Mouse (Mus musculus): ENCODE data around the gene Tmem259. TPM values are rescaled to one million over a fixed set of nuclear protein-coding genes. Genes with fewer than 3 reads are reported as not detected.
A peak's percentile ranks its signal among the peaks of the same experiment; 100 is the strongest.

Gene Tmem259
- total RNA-seq, 2 experiments from 2014 or later = 143 to 146 TPM

DNA sequence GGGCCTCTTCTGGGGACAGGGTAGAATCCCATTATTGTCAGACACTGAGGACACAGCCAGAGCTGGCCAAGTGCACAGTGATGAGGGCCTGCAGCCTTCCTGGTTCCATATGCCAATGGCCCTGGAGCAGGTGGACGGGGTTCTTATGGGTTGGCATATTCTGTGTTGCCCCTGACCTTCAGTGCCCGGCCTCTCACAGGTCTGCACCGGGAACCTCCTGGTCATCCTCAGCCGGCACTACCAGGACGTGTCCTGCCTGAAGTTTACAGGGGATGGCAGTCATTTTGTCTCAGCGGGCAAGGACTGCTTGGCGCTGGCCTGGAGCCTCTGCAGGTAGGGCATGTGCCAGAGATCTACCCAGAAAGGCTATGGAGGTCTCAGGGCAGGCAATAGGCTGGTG, 19.4 kb downstream of the Tmem259 start:
- no peak for DNase-seq

DNA sequence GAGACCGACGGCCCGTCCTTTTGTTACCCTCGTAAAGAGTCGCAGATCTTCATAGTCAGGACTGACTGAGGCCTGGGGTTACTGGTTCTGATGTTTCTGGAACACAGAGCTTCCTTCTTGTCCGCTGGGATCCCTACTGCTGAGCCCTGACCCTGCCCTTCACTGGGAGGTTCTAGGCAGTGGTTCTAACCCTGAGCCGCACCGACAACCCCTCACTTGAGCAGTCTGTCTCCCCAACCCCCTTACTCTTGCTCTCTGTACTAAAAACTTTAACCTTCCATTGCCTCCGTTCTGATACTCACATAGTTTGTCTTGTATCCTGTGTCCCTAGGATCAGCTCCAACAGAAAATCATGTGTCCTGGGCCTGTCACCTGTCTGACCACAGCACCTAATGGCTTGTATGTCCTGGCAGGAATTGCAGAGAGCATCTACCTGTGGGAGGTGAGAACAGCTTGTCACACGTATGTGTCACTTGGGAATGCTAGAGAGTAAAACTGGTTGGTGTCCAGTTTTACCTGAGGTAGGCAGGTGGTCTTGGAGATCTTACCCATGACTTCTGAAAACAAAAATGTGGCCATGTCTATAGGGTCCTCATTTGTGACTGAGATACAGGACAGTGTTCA, 23.3 kb downstream of the Tmem259 start:
- DNase-seq = no peak

DNA sequence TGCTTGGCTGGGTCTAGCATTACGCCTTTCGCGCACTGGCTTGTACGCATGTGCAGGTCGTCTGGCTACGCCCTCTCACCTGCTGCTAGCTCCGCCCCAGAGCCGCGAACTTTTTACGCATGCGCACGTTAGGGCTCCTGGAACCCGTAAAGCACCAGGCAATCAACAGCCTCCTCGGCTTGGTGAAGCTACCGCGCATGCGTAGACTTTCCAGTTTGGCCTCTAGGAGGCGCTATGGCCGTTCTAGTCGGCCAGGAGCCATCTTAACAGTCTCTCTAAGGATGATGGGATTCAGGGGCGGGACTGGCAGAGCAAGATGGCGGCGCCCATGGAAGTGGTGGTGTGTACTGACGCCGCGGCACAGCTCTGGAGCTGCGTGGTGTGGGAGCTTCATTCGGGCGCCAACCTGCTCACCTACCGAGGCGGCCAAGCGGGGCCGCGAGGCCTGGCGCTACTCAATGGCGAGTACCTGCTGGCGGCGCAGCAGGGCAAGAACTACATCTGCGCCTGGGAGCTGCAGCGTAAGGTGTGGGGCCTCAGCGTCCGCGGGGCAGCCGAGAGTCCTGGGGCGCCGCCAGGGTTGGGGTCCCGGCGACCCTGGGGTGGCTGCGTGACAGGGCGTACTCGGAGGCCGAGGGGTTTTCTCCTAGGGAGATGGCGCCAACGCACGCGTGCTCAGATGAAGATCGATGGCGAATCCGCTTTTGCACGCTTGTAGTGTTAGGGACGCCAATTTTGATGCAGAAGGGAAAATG, 24.1 kb downstream of the Tmem259 start, which contains the start of gene Wdr18:
Gene Wdr18, plus strand, starts transcription at position 306 of the 755 bp plus-strand sequence.
- DNase-seq = peak; percentile 100

DNA sequence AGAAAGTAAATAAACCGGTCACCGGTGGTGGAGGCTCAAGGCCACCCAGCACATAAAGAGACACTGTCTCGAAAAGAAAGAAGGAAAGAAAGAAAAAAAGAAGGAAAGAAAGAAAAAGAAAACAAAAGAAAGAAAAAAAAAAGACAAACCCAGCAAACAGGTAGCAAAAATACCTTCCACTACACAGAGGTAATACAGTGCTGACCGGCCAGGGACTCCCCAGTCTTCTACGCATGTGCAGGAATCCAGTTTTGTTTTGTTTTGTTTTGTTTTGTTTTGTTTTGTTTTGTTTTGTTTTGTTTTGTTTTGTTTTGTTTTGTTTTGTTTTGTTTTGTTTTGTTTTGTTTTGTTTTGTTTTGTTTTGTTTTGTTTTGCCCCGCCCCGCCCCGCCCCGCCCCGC, 24.7 kb downstream of the Tmem259 start:
- DNase-seq = peak; percentile 57

DNA sequence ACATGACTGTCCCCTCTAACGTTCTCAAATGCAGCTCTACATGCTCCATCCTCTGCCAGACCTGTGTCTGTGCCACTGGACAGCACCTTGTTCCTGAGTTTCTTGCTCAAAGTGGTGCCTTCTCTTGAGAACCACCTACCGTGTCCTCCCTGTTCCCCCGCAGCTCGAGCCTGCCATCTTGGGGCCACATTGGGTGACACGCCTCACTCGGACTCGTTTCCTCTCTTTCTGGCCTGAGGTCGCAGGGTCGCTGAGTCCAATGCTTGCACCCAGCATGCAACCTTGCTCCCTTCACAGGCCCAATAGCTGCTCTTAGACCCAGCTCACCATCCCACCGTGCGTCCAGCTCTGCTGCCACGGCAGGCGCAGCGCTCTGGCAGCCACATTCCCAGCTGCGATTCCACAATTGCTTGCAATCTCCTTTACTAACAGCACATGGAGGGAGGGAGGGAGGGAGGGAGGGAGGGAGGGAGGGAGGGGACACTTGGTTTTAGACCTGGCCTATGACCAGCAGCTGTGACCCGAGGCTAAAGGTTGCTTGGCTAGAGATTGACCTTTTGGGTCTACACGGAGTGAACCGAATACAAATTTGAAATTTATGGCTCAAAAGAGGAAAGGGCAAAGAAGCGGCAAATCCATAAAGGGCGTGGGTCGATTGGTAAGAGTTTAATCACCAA, 25.9 kb downstream of the Tmem259 start:
- peak; percentile 90 for DNase-seq

DNA sequence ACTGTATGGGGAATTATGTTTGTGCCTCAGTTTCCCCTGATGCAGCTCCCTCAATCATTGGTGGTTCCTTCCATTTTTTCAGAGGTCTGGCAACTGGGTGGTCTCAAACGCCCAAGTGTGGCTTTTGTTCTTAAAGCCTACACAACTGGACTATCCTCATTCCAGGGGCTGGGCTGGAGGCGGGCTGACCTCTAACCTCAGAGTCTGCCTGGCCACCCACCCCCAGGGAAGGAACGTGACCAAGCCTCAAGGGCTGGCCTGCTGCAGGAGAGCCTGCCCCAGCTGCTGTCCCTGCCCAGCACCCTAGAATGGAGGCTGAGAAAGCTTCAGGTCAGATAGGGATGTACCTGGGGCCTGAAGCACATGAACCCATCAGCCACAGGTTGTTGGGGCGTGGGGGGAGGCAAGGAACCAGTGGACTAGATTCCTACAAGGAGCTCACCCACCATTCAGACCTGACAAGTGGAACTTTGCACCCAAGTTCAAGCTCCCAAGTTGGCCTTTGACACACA, 27.4 kb downstream of the Tmem259 start:
- no peak for DNase-seq

DNA sequence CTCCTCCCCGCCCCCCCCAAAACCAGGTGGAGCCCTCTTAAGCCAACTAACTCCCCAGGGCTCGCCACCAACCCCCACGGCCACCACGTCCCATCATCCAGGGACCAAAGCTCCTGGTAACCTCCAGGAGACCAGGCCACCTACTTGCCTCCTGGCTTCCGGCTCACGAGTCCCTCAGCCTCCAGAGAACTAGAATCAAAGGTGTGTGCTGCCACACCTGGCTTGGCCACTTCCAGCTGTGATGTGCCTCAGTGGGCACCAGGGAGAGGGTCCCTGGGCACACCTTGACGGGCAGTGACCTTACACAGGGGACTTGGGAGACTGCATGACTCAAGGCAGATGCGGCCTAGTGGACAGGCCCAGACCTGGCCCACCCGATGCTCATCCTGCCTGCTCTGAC, 28.4 kb downstream of the Tmem259 start:
- no peak for DNase-seq

DNA sequence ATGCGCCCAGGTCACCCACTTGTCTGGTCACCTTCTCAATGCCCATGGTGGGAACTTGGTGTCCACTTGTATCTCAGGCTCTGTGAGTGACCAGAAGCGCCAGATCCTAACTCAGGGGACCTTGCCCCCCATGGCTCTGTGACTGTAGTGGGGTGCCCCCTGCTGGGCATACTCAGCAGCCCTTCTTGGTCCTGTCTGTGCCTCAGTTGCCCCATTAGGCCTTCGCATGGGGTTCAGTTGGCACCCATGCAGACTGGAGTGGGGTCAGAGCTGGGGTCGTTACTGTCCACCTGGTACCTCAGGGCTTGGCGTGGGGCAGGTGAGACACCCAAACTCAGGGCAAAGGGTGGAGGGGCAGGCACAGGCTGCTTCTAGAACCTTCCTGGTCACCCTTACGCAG, 30.2 kb downstream of the Tmem259 start:
- DNase-seq = peak; percentile 54

DNA sequence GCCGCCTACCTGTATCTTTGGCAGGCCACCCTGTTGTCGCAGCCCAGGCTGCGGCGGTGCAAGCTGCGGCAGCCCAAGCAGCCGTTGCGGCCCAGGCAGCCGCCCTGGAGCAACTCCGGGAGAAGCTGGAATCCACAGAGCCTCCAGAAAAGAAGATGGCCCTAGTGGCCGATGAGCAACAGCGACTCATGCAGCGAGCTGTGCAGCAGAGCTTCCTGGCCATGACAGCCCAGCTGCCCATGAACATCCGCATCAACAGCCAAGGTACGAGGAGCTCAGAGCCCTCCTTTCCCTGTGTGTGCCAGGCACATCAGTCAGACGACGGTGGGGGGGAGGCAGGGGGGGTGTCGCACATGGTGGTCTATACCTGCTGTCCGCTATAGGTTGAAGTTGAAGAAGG, 33.5 kb downstream of the Tmem259 start:
- no peak for DNase-seq

DNA sequence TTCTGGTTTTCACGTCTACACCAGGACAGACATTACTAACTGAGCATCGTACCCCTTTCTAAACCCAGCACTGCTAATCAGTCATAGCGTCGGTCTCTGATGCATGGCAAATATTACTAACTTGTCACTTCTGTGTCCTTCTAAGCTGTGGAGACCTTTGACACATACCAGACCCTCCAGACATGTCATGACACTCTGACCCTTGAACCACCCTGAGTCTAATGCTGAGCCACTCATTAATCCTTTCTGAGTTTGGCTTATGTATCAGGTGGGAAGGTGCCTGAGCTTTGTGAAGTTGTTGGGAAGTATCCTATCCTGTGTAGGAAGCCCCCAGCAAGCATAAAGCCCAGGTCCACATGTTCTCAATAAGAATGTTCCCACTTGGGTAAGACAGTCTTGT, 34.3 kb downstream of the Tmem259 start:
- no peak for DNase-seq

DNA sequence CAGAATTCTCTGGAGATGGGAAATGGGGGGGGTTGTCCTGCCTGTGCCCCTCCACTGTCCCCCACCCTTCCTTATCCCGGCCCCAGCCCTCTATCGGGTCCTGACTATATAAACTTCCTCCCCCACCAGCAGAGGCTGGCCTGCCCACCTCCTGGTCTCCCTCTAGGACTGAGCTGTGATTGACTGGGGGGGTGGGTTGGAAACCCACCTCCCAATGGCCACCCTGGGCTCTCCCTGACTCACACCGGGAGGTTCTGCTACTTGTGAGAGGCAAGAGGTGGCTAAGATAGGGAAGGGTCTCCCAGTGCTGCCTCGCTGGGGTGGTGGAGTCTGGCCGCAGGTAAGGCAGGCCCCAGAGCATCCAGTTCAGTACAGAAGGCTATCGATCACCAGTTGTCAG, 36.6 kb downstream of the Tmem259 start:
- DNase-seq = no peak

DNA sequence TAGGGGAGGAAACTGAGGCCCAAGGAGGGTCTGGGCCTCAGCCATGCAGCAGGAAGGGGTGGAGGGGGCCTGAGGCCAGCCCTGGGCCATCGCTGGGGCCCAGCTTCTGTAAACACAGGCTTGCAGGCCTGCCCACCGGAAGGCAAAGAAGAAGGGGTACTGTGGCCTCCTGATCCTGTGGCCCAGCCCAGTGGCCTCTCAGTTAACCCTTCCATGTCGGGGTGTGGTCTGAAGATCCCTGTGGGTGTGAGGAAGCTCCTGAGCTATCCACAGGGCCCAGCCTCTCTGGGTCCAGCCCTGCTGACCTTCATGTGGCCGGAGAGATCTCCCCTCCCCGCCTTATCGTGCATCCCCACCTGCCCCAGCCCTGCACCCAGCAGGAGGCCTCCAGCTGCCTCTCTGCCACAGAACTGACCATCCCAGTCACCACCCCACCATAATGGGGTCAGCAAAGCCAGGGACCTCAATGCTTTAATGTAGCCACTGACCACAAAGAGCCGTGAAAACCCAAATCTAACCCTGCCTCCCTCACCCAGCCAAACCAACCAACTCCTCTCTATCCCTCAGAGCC, 37.3 kb downstream of the Tmem259 start:
- DNase-seq = no peak

DNA sequence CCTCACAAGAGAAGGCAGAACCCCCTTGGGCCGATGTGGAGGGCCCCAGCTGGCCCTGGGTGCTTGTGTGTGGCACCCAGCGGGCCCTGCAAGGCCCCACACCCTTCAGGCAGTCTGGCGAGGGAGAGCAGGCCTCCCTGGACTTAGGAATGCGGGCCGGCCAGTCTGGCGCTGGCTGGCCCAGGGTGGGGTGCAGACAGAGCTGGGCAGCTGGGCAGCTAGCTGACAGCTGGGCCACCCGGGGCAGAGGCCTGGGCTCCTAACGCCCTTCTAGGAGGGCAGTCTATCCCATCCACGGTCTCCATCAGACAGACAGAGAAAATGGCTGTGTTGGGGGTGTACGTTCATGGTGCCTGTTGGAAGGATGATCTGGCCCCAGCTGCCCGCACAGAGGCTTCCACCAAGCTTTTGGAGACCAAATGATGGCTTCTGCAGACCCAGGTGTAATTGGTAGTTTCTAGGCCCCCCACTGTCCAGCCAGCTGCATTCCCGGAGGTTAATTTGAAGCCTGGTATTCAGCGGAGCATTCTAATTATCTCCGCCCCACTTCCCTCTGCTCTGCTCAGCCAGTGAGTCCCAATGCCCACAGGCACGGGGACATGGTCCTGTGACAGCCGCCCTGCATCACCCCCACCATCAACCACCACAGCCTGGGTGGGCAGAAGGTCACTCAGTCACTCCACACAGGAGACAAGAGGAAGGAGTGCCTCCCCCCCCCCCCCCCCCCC, 38.5 kb downstream of the Tmem259 start:
- DNase-seq = no peak

DNA sequence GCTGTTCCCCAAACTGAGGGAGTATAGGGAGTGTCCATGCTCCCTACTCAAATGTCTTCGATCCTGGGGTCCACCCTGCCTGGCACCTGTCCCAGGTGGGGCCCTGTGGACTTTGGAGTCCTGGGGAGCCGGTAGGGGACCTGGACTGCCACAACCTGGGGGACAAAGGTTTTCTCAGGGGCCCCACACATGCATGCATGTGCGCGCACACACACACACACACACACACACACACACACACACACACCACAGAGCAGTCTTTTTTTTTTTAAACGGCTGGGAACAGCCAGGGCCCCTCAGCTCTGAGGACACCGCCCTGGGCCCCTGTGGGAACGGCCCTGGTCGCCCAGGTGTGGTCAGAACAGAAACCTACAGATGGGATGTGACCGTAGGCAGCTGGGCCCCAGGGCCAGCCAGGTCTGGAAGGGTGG, 40.6 kb downstream of the Tmem259 start:
- DNase-seq = no peak

DNA sequence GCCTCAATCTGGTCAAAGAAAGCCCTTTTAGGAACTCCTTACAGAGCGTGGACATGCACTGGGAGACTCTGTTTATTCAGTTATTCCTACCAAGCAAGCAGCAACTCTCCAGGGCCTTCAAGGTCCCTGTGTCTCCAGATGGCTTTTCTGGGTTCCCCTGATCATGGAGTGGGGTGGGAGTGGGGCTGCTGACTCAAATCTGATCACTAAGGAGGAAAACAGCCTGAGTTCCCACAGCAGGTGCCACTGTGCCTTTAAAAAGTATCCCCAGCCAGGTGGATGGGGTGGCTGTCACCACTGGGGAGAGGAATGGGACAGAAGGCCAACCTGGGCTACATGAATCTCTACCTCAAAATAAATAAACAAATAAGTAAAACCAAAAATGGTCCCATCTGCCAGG, 41.1 kb downstream of the Tmem259 start:
- no peak for DNase-seq

DNA sequence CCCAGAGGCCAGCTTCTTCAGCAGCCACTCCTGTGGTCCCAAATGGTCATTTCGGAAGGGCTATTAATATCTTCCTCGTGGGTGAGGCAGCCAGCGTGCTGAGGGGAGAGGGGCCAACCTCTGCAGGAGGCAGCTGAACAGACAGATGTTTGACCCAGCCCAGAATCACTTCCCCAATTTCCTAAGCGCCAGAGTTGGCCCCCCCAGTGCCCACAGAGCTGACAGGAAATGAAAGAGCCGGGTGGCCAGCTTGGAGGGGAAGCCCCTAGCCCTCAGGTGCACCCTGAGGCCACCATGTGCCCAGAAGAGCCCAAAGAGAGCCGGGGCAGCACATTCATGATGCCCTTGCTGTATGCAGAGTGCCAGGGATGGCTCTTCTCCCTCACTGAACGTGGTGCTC, 43.4 kb downstream of the Tmem259 start:
- DNase-seq = no peak

DNA sequence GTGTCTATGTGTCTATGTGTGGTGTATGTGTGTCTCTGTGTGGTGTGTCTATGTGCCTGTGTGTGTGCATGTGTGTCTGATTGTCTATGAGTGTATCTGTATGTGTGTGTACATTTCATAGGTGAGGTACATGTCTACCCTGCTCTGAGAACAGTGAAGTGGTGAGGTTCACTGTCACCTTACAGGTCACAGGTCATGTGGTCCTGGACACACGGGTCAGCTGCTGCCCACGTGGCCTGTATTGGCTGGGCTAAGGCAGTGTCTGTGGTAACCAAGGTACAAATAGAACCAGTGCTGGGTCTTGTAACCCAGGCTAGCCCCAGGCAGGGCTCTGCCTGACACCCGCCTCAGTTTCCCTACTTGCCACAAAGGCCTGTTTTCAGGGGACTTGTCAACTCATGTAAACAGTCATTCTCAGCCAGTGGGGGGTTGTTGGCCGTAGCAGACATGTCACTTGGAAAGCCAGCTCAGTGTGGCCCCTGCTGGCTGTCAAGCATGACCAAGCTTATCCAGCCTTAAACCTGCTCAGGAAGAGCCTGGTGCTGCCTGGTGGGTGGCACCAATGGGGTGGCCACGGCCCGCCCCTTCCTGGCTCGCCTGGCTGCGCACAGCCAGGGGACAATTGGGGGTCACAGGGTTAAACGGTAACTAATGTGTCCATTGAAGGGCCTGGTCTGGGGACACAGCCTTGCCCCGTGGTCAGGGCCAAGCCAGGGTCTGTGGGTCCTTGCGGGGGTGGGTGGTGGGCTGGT, 46.2 kb downstream of the Tmem259 start:
- DNase-seq = no peak

DNA sequence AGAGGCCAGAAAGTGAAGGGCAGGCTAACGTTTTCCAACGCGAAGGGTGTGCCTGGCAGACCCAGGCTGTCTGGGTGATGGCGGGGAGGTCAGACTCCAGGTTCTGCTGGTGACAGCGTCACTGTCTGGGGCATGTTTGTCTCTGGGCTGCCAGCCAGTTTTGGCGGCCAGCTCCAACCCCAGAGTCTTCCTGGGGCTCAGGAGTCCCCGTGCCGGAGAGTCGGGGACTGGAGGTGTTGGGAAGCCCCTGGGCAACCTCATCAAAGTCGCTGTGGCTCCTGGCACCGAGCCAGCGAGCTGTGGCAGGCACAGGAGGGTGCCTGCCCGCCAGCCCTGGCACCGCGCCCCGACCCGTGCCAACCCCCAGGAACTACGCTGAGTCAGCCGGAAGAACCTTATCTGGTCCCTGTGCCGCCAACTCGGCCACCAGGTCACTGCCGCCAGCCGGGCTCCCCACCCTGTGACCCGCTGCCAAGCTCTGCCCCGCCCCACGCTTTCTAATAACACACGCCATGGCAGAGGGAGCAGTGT, 47.2 kb downstream of the Tmem259 start:
- DNase-seq = peak; percentile 94

DNA sequence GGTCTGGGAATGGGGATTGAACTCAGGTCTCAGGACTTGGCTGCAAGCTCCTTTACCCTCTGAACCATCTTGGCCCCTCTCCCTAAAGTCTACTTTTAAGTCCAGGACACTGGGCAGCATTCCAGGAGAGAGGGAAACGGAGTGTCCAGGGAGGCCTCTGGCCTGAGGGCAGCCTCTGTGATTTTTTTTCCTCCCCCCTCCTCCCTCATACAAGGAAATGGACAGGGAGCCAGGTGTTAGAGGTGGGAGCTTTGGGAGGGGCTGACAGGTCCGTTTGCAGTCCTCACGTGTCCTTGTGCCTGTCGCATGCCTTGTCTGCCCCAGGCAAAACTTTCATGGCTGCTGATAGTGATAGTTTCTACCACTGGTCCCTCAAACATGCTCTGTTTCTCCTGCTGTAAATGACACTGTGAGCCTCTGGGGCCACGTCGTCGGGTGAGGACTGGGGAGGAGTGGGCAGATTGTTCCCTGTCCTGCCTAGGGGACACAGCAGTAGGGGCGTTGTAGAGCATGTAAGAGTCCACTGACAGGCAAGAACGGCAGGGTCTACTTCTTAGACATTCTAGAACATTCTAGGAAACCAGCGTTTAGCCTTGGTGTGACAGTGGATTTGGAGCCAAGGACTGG, 47.7 kb downstream of the Tmem259 start:
- peak; percentile 41 for DNase-seq

DNA sequence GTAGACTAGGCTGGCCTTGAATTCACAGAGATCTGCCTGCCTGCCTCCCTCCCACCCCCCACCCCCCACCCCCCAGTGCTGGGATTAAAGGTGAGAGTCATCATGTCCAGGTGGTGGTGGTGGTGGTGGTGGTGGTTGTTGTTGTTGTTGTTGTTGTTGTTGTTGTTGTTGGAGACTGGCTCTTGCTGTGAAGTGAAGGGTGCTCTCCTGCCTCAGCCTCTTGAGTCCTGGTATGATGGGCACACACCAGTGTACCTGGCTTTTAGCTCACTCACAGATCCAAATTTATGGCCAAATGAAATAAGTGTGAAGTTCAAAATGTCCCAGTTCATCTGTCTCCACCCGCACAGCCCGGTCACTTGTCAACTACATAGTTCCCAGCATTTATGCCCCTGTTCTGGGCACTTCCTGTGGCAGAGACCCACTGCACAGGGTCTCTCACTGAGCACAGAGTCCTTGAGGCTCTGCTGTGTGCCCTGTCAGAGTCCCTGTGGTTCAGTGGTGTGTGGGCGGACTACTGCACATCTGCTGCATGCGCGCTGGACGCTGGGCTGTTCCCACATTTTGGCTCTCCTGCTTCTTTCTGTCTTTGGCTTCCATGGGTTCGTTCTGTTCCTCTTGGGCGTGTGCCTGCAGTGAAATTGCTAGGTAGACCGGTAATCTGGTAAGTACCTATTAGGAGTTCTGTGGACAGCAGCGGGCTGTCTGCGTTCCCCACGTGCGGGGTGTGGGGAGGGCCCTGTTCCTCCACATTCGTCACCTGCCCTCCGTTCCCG, 49.1 kb downstream of the Tmem259 start:
- DNase-seq = no peak

Measured in adrenal gland, postnatal 10 days (tissue).